Mouse (Mus musculus) T-helper 2 cell (primary cell): ENCODE results near the gene Gsn.

Experiments used
- in situ Hi-C: fragments of 300-600 bp; cut with MboI, MseI; formaldehyde crosslinking; loops from one replicate; pipeline ENCODE4 v1.15.1; 2025; ENCODE audit warnings: high pct_unique_total_duplicates

Gsn gene

DNA sequence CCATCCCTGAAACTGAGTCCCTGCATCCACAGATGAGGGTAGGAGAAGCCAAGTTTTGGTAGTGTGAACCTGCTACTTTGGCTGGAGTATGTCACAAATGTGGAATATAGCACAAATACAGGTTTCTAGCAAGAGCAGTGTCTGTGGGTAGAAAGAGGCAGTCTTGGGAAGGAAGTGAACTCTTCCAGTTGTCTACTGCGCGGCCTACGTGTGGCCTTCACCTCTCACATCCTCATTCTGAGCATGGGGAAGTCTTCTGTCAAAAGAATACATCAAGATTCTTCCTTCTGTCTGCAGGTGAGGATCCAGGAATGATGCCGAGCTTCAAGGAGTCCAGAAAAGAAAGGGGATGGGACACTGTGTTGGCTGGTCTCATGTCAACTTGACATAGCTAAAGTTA lies 2.4 kb upstream of the Gsn start:
- in situ Hi-C loops = no loop called here

DNA sequence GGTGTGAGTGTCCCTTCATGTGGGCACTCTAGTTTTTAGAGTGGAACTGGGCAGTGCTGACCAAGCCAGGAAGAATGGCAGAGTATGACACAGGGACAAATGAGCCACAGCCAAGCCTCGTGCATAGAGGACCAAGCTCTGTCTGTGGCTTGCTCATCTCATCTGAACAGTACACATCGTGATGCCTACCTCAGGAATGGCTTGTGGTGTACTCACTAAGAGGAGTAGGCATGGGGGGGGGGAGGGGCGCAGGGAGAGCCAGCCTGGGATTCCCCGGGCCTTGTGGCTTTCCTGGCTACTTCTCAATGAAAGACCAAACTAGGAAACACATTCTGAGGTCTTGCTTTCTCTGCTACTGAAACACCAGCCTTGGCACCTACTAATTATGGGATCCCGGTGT lies 1.2 kb upstream of the Gsn start:
- in situ Hi-C loops = no loop called here

DNA sequence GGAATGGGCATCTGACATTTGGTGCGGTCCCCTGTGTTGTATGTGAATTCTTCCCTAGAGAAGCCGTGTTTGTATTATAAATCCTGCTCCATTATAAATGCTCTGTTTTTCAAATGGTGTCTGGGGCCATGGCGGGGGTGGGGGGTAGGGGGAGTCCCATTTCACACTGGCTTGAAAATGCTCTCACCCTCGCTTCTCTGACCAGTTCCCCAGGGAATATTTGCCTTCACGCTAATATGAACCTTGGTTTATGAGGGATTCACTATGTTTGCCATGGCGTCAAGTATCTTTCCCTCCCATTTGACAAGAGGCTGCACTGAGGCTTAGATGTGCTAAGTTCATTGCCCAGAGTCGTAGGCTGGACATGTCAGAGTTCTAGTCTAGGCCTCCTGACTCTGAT lies 718 bp upstream of the Gsn start:
- in situ Hi-C loops = no loop called here

DNA sequence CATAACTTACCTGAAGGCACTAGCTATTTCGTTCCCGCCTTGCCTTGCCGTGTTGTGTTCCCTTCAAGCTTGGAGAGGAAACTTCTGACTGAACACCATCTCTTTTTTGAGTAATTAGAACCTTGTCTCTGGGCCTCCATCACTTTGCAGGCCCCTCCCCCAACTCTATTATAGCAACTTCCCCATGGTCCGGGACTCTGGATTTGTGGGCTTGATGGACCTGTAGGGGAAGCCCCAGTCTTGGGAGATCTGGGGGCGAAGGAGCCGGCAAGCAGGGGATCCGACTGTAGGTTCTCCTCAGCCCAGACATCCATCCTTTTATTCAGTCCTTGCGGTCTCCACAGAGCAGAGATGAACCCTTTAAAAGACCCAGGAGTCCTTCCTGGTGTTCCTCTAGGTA lies 752 bp downstream of the Gsn start:
- in situ Hi-C loops = no loop called here

DNA sequence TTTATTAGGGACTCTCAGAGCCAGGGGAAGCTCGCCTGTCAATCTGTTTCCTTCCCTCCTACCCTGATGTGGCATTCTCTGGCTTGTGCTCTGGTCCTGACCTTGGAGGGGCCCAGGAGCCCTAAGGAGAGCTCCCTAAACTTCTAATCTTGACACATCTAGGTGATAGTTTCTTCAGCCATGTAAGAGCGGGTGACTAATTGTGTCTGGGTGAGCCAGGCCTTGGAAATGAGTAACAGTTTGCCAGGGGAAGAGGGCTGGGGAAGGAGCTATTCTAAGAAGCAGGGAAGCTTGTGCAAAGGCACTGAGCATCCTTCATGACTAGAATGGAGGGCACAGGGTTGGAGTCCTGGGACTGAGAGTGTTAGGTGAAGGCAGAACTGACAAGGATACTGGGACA lies 1.7 kb downstream of the Gsn start:
- in situ Hi-C loops = no loop called here

DNA sequence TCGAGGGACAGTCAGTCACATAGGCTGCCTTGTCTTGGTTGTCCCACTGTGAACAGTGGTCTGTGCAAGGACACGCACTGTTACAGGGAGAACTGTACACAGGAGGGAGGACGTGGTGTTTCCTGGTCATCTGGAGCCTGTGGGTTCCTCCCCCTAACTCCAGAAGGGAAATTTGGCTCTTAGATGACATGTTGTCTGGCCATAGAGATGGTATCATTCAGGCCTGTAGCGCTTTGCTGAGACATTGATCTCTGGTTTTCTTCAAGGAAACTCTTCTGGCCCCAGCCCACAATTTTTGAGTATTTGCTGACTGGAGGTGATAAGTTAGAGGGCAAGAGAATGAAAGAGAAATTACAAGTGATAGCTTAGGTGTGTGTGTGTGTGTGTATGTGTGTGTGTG lies 2.4 kb downstream of the Gsn start:
- in situ Hi-C loops = no loop called here

DNA sequence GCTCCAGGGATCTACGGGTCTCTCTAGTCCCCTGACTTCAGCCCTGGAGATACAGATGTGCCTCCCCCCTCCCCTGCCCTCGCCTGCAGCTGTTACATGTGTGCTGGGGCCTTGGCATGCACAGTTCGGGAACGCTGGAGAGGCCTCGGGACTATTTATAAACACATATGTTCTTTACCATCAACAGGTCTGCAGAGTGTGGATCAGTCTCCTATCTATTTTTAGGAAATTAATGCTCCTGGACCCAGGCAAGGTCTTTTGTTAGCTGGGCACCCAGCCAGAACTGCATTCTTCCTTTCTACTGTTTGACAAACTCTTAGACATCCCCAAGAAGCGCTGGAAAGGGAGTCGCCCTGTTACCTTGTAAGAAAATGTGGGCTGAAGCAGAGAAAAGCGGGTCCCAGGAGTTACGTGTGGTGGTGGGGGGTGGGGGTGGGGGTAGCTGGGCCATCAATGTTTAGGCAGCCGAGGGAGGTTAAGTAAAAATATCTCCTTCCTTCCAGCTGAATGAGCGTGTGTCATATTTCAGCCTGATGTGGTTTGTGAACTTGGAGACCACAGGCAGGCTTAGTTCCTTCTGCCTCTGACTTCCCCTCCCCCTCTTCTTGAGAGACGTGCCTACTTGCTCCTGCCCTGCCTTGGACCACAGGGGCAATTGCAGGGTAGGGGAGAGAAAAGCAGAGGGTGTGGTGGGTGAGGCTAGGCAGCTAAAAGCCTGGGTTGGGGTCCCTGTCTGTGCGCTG lies 3.3 kb downstream of the Gsn start:
- in situ Hi-C loops = no loop called here

DNA sequence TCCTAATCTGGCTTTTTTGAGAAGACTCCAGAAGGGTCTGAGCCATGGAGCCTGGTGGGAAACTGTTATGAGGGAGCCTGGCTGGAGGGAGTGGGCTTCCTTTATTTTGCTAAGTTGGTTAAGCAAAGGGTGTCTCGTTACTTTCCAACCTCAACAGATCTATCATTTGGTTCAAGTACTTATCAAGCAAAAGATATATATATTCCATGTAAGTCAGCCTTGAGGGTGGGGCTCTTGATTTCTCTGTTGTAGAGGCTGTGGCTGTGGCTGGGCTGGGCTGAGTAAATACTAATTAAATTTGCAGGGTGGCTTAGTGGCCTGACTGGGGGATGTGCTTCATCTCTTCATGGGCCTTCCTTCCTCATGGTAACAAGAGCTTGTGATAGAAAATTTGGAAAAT lies 4.1 kb downstream of the Gsn start:
- in situ Hi-C loops = no loop called here

DNA sequence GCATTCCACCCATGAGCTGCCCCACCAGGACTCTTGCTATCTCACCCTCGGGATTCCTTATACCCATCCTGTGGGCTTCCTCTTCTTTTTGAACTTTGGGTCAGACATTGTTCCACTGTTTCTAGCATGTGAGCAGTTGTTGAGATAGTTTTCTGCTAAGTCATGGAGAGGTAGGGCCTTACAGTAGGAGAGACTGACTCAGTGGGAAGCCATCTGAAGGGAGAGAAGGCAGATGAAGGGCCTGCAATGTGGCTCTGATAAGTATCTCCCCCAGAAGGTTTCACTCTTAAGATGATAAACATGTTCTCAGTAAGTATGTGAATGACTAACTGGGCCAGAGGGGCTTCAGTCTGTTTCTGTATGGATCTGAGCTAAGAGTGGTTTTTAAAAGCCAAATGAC lies 7.9 kb downstream of the Gsn start:
- in situ Hi-C loops = no loop called here

DNA sequence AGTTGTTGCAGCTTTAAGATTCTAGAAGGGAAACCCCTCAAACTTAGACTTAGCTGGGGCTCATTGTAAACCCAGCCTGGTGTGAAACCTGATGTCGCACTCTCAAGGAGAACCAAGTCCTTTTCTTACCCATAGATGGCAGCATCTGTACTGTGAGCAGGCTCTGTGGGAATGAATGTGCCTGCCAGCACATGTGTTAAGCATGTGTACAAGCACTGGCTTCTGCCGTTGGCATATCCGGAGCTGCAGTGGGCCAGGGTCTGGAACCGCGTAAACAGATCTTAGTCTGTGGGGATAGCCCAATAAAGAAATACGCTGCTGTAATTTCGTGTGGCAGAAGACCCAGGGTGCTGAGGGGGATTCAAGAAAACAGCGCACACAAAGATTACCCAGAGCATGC lies 9.1 kb downstream of the Gsn start:
- in situ Hi-C loops = loop anchor here (5.0 kb wide), 1 partner anchor 53 kb away; no protein-coding TSS in a partner anchor

DNA sequence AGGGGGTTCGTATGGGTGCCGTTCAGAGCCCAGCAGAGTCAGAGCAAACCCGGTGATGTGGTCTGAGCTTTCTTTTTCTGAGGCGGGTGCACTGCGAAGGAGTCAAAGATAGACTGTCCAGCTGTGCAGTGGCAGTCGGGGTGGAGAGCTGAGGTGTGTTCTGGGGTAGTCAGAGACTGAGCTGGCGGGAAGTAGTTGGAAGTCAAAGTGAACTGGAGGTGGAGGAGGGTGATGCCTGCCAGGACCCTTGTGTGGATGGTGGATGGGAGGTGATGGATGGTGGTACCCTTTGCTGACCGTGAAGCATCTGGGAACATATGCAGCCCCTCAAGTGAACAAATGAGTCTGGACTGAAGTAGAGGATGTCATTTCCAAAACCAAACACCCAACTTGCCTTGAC lies 9.6 kb downstream of the Gsn start:
- in situ Hi-C loops = loop anchor here (5.0 kb wide), 1 partner anchor 53 kb away; no protein-coding TSS in a partner anchor

DNA sequence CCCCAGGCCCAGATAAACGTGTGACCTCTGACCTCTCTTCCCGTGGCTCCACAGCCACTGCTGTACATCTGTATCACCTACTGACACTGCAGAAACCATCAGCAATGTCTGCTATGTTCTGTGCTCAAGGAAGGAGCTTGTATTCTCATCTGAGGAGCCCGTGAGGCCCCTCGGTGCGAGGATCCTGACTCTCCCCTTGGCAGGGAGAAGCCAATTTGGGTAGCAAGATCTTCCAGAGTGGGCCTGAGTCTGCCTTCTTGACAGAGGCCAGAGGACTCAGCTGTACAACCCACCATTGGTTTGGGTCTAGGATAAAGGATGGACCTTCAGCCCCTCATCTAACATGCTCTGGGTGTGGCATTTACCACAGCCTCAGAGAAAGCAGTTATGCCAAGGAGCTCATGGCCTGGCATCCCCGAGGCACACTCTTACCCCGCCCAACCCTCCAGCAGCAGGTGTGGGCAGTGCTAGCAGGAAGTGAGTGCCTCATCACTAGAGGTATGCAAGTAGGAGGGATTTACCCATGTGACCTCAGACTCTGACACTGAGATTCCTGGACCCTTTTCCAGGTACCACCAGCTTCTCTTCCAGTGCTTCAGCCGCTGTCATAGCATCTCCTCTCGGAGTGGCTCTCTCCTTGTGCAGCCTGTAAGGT lies 10.2 kb downstream of the Gsn start:
- in situ Hi-C loops = loop anchor here (5.0 kb wide), 1 partner anchor 54 kb away; no protein-coding TSS in a partner anchor

DNA sequence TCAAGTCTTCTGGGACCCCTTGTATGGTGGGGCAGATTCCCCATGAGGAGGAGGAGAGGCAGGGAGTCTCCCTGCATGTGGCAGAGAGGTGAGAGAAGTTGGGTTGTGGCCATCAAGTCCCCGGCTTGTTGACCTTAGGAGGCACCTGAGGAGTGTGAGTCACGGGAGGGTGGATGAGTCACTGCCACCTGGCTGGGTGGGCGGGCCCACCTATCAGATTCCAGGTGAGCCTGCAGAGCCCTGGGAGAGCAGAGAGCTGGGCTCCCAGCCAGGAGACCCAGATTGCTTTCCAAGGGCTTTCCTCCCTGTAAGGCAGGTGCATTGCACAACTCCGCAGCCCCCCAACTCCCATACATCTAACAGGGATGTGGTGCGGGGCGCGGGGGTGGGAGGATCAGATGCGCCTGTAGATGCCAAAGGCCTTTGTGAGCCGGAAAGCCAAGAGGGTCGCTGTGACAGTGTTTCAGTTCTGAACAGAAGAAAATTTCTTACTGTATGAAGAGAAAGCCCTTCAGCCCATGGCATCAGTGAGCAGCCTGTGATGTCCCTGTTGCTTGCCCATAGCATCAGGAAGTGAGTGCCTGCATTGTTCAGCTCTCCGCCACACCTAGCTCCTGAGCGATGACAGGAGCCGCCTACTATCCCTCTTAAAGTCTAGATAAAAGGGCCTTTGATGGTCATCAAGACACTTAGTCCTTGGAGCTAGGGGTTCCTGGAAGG lies 11.1 kb downstream of the Gsn start:
- in situ Hi-C loops = loop anchor here (5.0 kb wide), 1 partner anchor 55 kb away; no protein-coding TSS in a partner anchor

DNA sequence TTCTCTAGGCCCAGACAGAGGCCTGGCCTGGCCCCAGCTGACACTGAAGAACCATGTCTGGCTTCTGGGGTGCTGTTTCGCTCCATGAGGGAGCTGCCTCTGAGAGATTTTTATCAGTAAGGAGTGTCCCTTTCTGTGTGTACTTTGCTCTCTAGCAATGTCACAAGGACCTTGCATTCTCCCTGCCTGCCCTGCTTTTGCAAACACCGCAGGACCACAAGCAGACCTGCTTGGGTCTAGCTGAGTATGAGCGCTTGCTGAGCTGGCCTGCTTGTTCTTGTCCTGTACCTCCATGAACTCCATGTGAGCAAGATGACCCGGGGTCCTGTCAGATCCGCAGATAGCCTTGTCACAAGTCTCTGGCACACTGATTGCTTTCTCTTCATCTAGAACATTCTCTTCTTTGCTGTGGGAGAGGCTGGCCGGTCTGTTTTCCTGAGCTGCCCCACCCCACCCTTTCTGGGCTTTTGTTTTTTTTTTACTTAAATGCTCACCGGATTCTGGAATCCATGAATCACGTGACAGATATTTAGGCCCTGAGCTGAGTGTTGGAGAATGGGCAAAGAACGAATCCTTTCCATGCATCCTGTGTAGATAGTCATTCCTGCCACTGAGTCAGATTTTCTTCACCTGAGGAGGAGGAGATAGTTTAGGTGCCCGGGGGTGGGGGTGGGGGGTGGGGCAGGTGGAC lies 11.8 kb downstream of the Gsn start:
- in situ Hi-C loops = loop anchor here (5.0 kb wide), 1 partner anchor 56 kb away; no protein-coding TSS in a partner anchor

DNA sequence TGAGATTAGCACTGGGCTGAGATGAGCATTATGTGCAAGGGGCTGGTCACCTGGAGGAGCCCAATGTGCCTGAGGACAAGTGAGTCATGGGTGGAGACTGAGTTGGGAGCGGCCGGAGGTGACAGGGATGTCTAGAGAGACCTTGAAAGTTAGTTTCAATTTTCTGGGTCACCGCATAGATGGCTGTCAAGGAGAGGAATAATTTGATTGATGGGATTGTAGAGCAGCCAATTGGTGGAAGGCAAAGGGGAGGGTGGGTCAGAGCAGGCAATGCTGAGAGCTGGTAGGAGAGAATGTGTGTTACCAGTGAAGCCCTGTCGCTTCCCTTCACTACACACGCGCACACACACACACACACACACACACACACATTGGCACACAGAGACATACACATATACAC lies 13.0 kb downstream of the Gsn start:
- in situ Hi-C loops = loop anchor here (5.0 kb wide), 1 partner anchor 57 kb away; no protein-coding TSS in a partner anchor

DNA sequence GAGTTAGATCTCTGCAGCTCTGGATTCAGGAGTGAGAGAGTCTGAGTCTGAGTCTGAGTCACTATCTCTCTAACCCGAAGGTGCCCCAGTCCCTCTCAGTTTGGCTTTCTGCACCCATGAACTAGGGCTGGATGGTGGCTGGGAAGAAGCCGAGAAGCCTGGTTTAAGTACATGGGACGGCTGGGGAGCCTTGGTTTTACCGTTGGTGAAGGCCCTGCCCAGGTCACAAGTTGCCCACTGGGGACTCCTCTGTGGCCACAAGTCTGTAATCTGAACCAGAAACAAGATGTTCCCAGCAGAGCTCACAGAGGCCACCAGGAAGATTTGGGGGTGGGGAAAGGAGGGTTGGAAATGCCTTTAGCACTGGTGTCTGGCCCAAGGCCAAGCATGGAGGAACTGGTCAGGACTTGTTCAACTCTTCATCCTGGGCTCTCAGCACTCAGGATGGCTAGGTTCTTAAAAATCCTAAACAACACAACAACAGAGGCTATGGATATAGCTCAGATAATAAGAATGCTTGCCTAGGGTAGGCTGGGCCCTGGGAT lies 13.6 kb downstream of the Gsn start:
- in situ Hi-C loops = loop anchor here (5.0 kb wide), 1 partner anchor 57 kb away; no protein-coding TSS in a partner anchor

DNA sequence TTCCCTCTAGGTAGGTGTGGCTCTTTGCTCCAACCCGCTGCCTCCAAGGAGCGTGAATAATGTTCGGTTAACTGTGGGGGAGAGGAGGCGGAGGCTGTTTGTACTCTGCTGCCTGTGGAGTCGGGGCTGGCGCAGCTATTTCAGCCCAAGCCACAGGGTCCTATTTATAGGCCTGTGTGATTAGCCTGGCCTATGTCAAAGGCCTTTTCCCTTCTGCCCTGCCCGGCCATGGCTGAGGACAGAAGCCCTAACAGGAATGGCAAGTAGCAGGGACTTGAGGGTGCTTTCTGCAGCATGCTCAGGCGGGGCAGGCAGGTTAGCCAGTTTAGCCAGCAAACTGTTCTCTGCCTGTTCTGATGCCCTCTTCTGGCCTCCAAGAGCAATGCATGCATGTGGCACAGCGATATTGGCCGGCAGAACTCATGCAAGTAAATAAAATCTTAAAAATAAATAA lies 14.4 kb downstream of the Gsn start:
- in situ Hi-C loops = no loop called here

DNA sequence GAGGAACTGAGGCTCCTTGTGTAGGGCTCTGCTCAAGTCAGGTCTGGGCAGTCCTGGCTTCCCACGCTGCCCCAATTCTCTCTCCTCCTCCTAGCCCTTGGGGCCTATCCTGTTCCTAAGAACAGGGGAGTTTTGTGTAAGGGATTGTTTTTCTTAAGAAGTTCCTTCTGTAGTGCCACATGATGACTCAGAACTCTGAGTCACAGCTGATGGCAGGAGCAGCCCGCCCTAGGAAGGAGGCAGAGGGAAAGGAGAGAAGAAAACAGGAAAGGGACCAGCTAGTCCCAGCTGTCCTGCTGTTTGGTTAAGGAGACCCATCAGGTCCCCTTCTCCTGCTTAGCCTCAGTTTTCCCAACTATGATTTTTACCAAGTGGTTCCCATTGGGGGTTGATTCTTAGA lies 15.6 kb downstream of the Gsn start:
- in situ Hi-C loops = no loop called here

DNA sequence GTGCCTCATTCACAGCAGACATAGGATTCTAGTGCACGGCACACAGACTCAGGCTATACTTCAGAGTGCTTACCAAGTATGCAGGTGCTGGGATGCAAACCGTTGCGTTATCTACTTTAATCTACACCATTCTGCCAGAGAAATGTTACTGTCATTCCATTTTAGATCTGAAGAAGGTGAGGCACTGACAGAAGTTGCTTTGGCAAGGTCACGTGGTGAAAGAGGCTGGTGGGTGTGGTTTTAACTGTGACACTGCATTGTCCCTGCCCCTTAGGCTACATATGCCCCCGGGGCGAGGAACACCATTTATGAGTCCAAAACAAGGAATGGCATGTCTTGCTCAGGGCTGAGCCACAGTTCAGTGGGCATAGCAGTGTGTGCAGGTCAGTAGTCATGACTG lies 16.7 kb downstream of the Gsn start:
- in situ Hi-C loops = no loop called here

DNA sequence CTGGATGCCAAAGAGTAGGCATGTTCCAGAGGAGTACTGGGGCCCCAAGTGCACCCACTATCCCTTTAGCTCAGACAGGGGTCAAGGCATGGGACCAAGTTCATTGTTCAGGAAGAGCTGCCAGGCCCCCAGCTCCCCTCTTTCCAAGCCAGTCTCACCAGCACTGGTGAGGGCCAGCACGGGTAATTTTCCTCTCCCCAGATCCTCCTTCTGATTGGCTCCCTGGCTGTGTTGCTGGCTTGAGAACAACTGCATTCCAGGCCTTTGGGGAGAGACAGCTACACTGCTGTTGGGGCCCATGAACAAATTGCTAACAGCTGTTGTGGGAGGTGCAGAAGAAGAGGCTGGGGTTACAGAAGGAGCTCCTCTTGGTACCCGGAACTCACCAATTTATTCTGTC lies 17.4 kb downstream of the Gsn start:
- in situ Hi-C loops = no loop called here

DNA sequence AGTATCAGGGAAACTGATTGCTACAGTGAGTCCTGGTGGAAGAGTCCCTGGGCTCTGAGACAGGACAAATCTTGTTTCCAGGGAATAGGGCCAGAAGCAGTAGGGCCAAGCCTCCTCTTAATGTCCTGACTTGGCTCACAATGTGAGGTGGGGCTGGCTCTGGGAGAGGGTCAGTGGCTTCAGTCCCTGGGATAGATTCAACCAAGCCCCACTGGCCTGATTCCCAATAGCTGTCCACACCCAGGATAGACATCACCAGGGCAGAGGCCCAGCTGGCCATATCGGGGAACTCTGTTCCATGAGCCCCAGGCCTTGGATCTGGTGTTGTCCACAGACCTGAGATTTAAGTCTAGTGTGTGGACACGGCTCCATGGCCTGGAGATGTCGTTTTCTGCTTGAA lies 21.5 kb downstream of the Gsn start:
- in situ Hi-C loops = no loop called here
